Mouse (Mus musculus) ovary, postnatal 36 days (tissue): ENCODE measurements around the gene Hfe2.

Experiments
- DNase-seq: peaks from one replicate; pipeline ENCODE4 v3.0.0; 2022; ENCODE audit warnings: low spot score, mixed read lengths

The Hfe2 gene

DNA sequence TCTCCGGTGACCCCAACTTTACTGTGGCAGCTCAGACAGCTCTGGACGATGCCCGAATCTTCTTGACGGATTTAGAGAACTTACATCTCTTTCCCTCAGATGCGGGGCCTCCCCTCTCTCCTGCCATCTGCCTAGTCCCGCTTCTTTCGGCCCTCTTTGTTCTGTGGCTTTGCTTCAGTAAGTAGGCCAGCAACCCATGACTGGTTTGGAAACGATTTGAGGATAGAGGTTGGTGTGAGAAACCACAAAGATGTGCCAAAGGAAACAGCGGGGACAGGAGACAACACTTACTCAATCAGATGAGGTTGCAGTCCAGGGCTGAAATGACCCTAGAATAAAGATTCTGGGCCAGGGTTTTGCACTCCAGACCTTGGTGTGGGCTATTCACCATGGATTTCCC, 3.5 kb downstream of the Hfe2 start:
- no peak for DNase-seq

DNA sequence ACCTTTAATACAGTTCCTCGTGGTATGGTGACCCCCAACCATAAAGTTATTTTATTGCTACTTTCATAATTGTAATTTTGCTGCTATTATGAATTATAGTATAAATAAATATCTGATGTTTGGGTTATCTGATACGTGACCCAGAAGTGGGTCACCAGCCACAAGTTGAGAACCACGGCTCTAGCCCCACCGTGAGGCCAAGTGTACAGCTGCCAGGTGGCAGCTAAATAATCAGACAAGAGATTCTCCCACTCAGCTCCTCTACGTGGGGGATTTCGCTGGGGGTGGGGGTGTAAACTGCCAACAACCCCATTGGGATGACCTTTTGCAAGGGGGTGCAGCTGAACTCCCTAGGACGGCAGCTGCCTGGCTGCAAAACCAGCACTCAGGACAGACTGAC, 7.1 kb downstream of the Hfe2 start:
- no peak for DNase-seq

GRCm38 (mm10) chr3:96534300-96534699, 9.3 kb downstream of the Hfe2 start:
- no peak for DNase-seq

- DNase-seq: no peak
Measured at GRCm38 (mm10) chr3:96539316-96539715, 14.3 kb downstream of the Hfe2 start.

- no peak for DNase-seq
Measured at GRCm38 (mm10) chr3:96540740-96541139, 15.8 kb downstream of the Hfe2 start.

DNA sequence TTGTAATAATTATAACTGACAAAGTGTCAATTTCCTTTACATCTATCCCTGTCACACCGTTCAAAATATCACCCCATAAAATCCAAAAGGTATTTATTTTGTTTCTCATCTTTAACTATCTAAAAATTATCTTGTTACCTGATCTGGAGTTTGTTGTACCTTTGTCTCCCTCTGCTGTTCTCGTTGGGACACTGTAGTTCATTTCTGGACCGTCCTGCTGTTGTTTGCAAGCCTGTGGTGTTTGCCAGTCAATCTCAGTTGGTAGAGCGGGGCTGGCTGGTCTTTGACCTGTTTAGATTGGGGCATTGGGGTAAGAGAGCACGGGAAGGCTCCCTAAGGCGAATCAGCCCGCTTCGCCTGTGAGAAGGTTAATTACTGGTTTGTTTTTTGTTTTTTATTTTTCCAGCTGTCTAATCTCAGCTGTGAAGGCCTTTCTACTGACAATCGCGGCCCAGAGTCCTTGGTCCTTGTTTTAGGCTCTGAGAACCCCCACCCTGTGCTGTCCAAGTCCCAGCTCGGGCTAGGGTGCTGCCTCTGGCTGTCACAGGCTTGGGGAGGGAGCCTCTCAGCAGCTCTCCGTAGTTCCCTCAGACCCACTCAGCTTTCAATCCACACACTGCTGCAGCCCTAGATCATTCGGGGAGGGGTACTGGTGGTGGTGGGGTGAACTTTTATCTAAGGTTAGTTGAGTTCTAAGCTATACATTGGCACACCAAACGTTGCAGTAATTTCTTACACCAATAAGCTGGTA, 16.5 kb downstream of the Hfe2 start:
- DNase-seq: peak; percentile 65

DNA sequence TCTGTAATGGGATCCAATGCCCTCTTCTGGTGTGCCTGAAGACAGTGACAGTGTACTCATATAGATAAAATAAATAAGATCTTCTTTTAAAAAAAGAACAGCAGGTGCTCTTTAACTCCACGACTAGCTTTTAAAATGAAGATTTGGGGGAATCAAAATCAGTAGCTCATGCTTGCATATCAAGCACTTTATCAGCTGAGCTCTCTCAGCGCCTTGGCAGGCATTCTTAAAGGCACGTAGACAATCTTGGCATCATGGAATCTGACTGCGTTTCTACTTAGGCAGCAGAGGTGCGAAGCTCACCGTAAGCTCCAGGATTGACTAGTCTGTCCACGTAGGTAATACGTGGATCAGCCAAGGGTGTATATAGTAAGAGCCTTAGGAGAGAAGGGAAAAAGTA, 17.6 kb downstream of the Hfe2 start:
- no peak for DNase-seq

DNA sequence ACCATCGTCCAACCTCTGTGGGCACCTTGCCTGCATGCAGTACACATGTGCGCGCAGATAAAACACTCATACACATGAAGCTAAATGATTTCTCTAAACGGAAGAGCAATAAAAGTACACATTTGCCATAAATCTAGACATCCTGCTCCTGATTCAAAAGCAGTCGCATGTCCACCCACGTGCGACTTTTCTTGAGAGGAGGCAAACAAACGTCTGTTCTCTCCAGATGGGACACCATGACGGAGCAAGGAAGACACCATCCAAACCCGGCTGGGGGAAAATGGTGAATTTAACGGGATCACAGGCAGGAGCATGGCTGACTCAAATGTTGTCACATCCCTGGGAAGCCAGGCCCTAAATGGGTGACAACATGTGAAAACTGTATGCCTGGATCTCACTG, 18.4 kb downstream of the Hfe2 start:
- DNase-seq: no peak

GRCm38 (mm10) chr3:96545565-96545964, 20.6 kb downstream of the Hfe2 start:
- no peak for DNase-seq

GRCm38 (mm10) chr3:96546880-96547279, 21.9 kb downstream of the Hfe2 start:
- no peak for DNase-seq

- peak; percentile 78 for DNase-seq
Measured at GRCm38 (mm10) chr3:96547389-96547960, 22.5 kb downstream of the Hfe2 start.

- no peak for DNase-seq
Measured at GRCm38 (mm10) chr3:96548824-96549223, 23.9 kb downstream of the Hfe2 start.

GRCm38 (mm10) chr3:96549346-96549745, 24.4 kb downstream of the Hfe2 start:
- no peak for DNase-seq

DNA sequence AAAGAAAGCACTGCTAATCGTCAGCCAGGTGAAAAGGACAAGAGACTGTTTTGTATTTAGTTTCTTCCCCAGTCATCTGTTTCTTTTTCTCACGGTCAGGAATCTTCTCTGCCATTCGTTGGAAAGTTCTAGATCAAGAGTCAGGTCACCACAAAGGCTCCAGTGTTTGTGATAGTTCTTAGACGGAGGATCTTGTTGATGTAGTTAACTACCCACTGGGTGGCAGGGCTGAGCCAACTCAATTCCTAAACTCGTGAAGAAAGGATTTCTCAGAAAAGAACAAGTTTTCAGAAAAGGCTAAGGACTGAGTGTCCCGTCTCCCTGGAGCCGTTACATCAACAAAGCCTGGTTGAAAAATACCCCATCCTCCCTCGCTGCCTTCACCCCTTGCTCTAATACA, 26.2 kb downstream of the Hfe2 start:
- peak; percentile 59 for DNase-seq

- DNase-seq: no peak
Measured at GRCm38 (mm10) chr3:96551890-96552289, 26.9 kb downstream of the Hfe2 start.

- no peak for DNase-seq
Measured at GRCm38 (mm10) chr3:96553601-96554000, 28.6 kb downstream of the Hfe2 start.

GRCm38 (mm10) chr3:96554251-96554650, 29.3 kb downstream of the Hfe2 start:
- DNase-seq: no peak

DNA sequence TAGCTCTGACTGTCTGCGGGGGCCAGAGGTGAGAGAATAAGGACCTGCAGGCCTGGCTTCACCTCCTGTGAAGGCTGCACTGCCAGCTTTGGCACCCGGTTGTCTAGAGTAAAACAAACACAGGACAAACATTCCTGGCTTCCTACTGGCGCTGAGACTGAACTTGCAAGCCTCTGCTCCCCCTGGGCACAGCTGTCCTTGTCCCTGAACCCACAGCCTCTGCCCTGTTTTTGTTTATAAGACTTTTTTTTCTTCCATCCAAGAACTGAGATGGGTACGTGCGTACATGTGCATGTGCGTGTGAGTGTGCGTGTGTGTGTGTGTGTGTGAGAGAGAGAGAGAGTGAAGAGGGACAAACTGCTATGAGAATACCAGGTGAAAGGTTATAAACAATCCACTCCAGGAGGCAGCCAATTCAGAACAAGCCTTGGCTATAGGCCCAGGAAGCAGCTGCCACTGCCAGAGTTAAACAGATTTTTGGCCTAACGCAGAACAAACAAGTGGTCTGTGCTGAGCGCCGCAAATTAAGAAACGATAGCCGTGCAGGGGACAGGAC, 30.1 kb downstream of the Hfe2 start:
- DNase-seq: peak; percentile 76

DNA sequence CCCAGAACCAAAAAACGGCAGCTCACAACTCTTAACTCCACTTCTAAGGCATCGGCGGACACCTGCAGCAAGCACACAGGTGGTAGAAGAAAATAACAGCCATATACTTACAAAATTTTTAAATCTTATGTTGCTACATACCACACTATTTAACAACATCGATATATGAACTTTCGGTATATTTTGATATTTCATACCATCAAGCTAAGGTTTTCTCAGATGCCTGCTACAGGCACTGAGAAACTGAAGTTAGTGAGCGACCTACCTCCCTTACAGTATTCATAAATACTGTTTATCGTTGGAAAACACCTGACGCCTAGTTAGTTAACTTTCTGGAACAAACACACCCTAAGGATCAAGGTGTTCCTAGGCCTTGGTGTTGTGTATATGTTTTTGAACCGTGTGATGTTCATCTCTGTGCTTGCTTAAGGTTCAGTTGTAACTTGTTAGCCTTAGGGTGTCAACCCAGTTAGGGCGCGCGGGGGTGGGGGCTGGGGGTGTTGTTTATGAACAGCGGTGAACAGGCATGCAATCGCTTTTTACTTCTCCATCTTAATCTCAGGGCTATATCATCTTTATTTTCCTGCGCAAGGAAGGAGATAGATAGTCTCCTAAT, 31.1 kb downstream of the Hfe2 start:
- DNase-seq: no peak

DNA sequence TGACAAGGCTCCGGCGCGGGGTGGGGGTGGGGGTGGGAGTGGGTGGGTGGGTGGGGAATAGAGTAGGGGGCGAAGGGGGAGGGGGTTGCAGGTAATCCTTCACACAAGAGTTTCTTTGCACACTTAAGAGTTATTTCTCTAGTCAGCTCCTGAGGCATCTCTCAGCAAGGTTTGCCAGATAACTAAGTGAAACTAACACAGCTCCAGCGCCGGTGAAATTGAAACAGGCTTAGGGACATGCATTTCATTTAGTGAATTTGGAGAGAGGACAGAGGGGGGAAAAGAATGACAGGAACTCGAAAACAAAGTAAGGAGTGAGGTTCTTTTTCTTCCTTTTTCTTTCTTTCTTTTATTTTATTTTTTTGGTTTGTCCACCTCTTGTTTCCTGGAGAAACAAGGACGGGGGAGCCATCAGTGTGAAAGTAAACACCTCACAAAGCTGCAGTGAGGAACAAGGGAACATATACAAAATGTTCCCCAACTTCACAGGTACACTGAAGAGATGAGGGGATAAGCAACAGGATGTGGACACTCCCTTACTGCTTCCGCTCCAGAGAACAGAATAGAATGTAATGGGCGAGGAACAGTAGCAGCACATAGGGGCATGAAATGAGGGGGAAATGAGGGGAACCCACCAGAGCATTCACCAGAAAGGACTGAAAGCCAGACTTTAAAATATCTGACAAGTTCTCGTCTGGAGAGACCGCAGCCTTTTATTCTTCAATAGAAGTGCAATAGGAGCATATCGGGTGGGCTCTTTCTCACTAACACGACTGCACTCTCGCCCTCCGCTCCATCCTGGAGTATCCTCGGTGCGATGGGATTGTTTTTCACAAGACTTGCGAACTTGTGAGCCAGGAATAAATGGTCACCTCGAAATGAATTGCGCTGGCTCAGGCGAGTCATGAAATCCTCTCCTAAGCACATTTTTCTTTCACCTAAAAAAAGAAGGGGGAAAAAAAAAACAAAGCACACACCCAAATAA, 32.0 kb downstream of the Hfe2 start:
- DNase-seq: no peak

DNA sequence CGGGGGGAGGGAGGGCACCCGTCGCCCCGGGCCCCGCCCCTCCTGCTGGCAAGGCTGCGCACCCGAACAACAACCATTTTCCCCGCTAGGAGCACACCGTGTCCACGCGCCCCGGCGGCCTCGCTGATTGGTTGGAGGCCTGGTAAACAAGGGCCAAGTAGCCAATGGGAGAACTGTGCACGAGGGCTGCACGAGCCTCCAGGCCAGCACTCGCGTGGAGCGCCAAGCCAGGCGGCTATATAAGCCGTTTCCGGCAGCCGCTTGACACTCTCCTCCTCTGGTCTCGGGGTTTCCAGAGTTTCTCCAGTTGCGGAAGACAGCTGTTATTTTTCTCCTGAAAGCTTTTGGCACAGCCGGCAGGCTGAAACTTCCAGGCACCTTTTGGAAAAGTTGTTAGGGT, 32.7 kb downstream of the Hfe2 start, which contains the start of gene Txnip:
Gene Txnip (plus strand): TSS at position 264 of the 400 bp plus-strand sequence.
- peak; percentile 100 for DNase-seq

GRCm38 (mm10) chr3:96558159-96558558, 33.2 kb downstream of the Hfe2 start:
- no peak for DNase-seq
